Mouse (Mus musculus) stomach, embryonic 14.5 days (tissue): ENCODE results near the gene Aarsd1. TPM values are rescaled to one million over a fixed set of nuclear protein-coding genes. Genes with fewer than 3 reads are reported as not detected.
"Not testable (repeated sequence)": the region's sequence is repeated elsewhere in the genome, so short reads cannot be mapped to it uniquely, and the experiment has no call there.

Experiments used
- ATAC-seq: fragments of 200-750 bp; cut with Nextera tagmentation; 2 replicates; pipeline ENCODE4 v1.8.0; 2017; ENCODE audit warnings: low read depth, moderate TSS enrichment; ENCODE audit not compliant: insufficient number of reproducible peaks, insufficient read depth, low FRiP score
- H3K27ac ChIP-seq: fragments of 300-500 bp; sonication (generic); 2 replicates; pipeline ENCODE4 v1.5.1; 2014; ENCODE audit warnings: mild to moderate bottlenecking, low read length, moderate library complexity, mixed read lengths
- H3K27me3 ChIP-seq: fragments of 300-500 bp; sonication (generic); 2 replicates; pipeline ENCODE4 v1.6.1; 2014; ENCODE audit warnings: low read length, control low read depth, mixed read lengths; ENCODE audit not compliant: control insufficient read depth, insufficient read depth
- H3K36me3 ChIP-seq: fragments of 300-500 bp; sonication (generic); 2 replicates; pipeline ENCODE4 v1.6.1; 2014; ENCODE audit warnings: mild to moderate bottlenecking, control low read depth, low read length, moderate library complexity, mixed read lengths; ENCODE audit not compliant: control insufficient read depth, insufficient read depth
- H3K4me1 ChIP-seq: fragments of 300-500 bp; sonication (generic); 2 replicates; pipeline ENCODE4 v1.6.1; 2014; ENCODE audit warnings: low read length, control low read depth, mixed read lengths; ENCODE audit not compliant: control insufficient read depth, insufficient read depth
- H3K4me2 ChIP-seq: fragments of 300-500 bp; sonication (generic); replicated peaks from 2 replicates; pipeline ENCODE4 v1.6.1; 2014; ENCODE audit warnings: low read depth, low read length, control low read depth
- H3K4me3 ChIP-seq: fragments of 300-500 bp; sonication (generic); 2 replicates; pipeline ENCODE4 v1.5.1; 2014; ENCODE audit warnings: low read depth, low read length, control low read depth
- H3K9ac ChIP-seq: fragments of 300-500 bp; sonication (generic); replicated peaks from 2 replicates; pipeline ENCODE4 v1.6.1; 2014; ENCODE audit warnings: low read depth, mild to moderate bottlenecking, control low read depth, low read length, moderate library complexity, mixed read lengths
- H3K9me3 ChIP-seq: fragments of 300-500 bp; sonication (generic); 2 replicates; pipeline ENCODE4 v1.6.1; 2016; ENCODE audit warnings: low read depth, low read length, control low read depth; ENCODE audit not compliant: control insufficient read depth
- WGBS: fragments of 180-500 bp; shearing (Covaris S2); extraction: QIAGEN DNeasy Blood & Tissue Kit; methylation state at CpG from one replicate; pipeline ENCODE4 v1.1.7; 2014; 5-methylcytosine and 5-hydroxymethylcytosine counted together
- polyA plus RNA-seq: library from polyadenylated mRNA; unstranded; fragments of >200 nt; fragmentation: Nextera tagmentation; extraction: Ambion mirVana; gene quantifications from 2 replicates; pipeline ENCODE4 v1.2.1, GENCODE M21; 2014

Aarsd1 gene
- polyA plus RNA-seq, 1 experiment from 2014 or later: 74.0 TPM

- Histone ChIP-seq H3K27me3 (no peaks in the 10 kb centered on the region), H3K4me2 (no peak overlapping the region), H3K9me3 (no peaks in the 10 kb centered on the region), H3K27ac (no peak overlapping the region), H3K9ac (no peak overlapping the region), H3K36me3 (no peaks in the 10 kb centered on the region), H3K4me3 (no peak overlapping the region), H3K4me1 (no peaks in the 10 kb centered on the region)
- WGBS: 76% methylated on average over 6 of the region's 6 CpGs
- ATAC-seq: no peak
Measured at GRCm38 (mm10) chr11:101378926-101379325, 38.5 kb downstream of the Aarsd1 start.

- not testable (repeated sequence) for H3K4me3 ChIP-seq, H3K4me1 ChIP-seq, H3K27me3 ChIP-seq, ATAC-seq, H3K9me3 ChIP-seq, H3K36me3 ChIP-seq, H3K9ac ChIP-seq, H3K4me2 ChIP-seq, H3K27ac ChIP-seq
- 87% methylated on average over 8 of the region's 8 CpGs for WGBS
Measured at GRCm38 (mm10) chr11:101378196-101378595, 39.2 kb downstream of the Aarsd1 start.

DNA sequence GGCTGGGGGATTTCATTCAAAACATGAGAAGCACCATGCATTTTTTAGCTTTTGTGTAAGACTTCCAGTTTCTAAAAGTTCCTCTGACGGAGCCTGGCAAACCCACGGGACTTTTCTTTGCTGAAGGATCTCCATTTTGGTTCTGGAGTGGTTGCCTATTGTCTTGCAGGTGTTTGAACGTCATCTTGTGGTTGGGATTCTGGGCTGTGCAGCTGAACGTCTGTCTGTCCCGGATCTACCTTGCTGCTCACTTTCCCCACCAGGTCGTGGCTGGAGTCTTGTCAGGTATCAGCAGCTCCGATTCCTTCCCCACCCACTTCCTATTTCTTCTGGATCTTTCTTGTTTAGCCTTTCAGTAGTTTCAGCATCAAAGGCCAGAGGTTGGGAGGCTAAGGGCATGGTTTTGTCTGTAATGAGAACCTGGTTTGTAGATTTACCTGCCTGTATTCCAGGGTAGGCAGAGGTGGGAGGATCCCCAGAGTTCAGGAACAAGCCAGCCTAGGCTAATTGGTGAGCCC is 42.9 kb downstream of the Aarsd1 start:
- Histone ChIP-seq H3K4me3 (no peak overlapping the region), H3K4me1 (no peaks in the 10 kb centered on the region), H3K27me3 (no peaks in the 10 kb centered on the region), H3K4me2 (no peak overlapping the region), H3K9ac (no peak overlapping the region), H3K9me3 (no peaks in the 10 kb centered on the region), H3K27ac (no peak overlapping the region), H3K36me3 (no peaks in the 10 kb centered on the region)
- WGBS: 56% methylated on average over 7 of the region's 7 CpGs
- ATAC-seq: no peak

DNA sequence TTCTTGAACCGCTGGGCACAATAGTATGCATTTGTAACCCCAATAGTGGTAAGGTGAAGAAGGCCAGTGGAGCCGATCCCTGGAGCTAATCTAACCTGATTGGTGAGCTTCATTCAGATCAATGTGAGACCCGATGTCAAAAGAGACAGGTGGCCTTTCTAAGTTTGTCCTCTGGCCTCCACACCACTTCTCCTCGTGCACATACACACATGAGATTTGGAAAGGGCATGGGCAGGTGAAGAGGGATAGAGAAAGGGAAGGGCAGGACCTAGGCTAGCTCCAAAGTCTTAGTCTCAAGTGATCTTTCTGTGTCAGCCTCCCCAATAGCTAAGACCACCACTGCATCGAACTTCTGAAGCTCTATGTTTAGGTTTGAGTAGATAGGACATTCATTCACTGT is 47.3 kb downstream of the Aarsd1 start:
- H3K9me3 ChIP-seq: no peaks in the 10 kb centered on the region
- H3K27ac ChIP-seq: no peak overlapping the region
- no peak for ATAC-seq
- no peaks in the 10 kb centered on the region for H3K27me3 ChIP-seq
- no peak overlapping the region for H3K4me2 ChIP-seq
- no peak overlapping the region for H3K4me3 ChIP-seq
- H3K9ac ChIP-seq: no peak overlapping the region
- H3K36me3 ChIP-seq: no peaks in the 10 kb centered on the region
- H3K4me1 ChIP-seq: no peaks in the 10 kb centered on the region
- 68% methylated on average over 5 of the region's 5 CpGs for WGBS

DNA sequence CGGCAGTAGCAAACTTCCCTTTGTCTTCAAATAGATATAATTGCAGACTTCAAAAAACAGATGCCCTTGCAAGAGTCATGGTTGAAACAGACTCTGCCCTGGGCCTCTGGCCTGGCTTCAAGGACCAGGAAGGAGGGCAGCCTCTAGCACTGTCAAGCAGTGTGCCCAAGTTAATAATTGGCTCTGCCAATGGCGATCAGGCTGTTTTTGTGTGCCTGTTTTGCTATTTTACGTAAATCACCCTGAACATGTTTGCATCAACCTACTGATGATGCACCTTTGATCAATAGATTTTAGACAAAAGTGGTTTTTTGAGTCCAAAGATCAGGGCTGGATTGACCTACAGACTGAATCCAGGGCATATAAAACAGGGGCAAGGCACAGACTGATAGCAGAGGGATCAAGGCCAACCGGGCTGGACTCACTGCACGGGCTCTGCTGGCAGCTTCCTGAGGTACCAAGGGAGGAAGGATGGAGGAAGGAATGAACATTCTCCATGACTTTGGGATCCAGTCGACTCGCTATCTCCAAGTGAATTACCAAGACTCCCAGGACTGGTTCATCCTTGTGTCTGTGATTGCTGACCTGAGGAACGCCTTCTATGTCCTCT is 50.0 kb downstream of the Aarsd1 start, which contains the start of gene G6pc:
Gene G6pc, plus strand, starts transcription at position 236 of the 610 bp plus-strand sequence.
- no peak within 1 kb of the TSS for H3K27ac ChIP-seq
- no peaks in the 10 kb centered on the region for H3K4me1 ChIP-seq
- H3K9me3 ChIP-seq: no peaks in the 10 kb centered on the region
- 79% methylated on average over 8 of the region's 8 CpGs for WGBS
- H3K36me3 ChIP-seq: no peaks in the 10 kb centered on the region
- ATAC-seq: no peak
- no peaks in the 10 kb centered on the region for H3K27me3 ChIP-seq
- no peak within 1 kb of the TSS for H3K9ac ChIP-seq
- no peak within 1 kb of the TSS for H3K4me2 ChIP-seq
- H3K4me3 ChIP-seq: no peak within 1 kb of the TSS

DNA sequence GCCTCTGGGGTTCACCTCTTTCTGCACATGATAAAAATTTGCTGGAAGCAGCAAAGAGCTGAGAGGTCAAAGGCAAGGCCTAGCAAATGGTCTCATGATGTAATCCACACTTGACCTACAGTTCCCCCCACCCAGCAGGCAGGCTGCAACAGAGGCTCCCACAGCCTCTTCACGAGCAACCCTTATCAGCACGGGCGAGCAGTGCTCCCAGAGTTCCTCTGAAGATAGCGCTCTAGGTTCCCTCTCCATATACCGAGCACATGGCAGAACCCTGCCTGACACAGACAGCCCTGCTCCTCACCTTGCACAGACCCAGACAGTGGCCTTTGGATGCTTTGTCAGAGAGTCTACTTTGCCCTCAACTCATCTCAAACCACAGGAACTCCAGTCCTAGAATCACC is 52.9 kb downstream of the Aarsd1 start:
- no peak overlapping the region for H3K27ac ChIP-seq
- H3K9me3 ChIP-seq: no peaks in the 10 kb centered on the region
- no peaks in the 10 kb centered on the region for H3K36me3 ChIP-seq
- no peak for ATAC-seq
- no peak overlapping the region for H3K4me2 ChIP-seq
- H3K27me3 ChIP-seq: no peaks in the 10 kb centered on the region
- H3K9ac ChIP-seq: no peak overlapping the region
- no peak overlapping the region for H3K4me3 ChIP-seq
- 62% methylated on average over 5 of the region's 5 CpGs for WGBS
- H3K4me1 ChIP-seq: no peaks in the 10 kb centered on the region

- Histone ChIP-seq H3K4me3 (no peak overlapping the region), H3K4me1 (no peaks in the 10 kb centered on the region), H3K27ac (no peak overlapping the region), H3K4me2 (no peak overlapping the region), H3K9ac (no peak overlapping the region), H3K36me3 (no peaks in the 10 kb centered on the region), H3K27me3 (no peaks in the 10 kb centered on the region), H3K9me3 (no peaks in the 10 kb centered on the region)
- WGBS: 44% methylated on average over 3 of the region's 3 CpGs
- no peak for ATAC-seq
Measured at GRCm38 (mm10) chr11:101360651-101361113, 56.7 kb downstream of the Aarsd1 start.

DNA sequence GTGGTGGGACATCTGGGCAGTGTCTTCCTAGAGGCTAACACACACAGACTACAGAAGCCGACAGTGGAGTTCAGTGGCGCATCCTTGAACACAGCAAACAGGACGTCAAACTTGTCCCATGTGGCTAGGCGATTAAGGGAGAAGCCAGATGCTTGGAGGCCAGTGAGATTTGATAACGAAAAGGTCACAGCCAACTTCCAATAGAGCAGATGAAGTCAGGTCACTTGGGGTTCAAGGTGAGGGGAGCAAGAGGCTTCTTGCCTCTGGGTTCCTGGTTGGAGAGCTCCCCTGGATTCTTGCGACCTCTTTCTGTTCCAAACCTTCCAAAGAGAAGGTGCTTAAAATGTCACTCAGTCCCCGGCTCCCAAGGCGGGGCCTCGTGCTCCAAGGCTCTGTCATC is 57.6 kb downstream of the Aarsd1 start:
- H3K27ac ChIP-seq: no peak overlapping the region
- H3K4me2 ChIP-seq: no peak overlapping the region
- H3K4me3 ChIP-seq: no peak overlapping the region
- ATAC-seq: no peak
- H3K9me3 ChIP-seq: no peaks in the 10 kb centered on the region
- H3K9ac ChIP-seq: no peak overlapping the region
- no peaks in the 10 kb centered on the region for H3K27me3 ChIP-seq
- 59% methylated on average over 9 of the region's 9 CpGs for WGBS
- no peaks in the 10 kb centered on the region for H3K4me1 ChIP-seq
- H3K36me3 ChIP-seq: no peaks in the 10 kb centered on the region
